Mouse (Mus musculus) kidney, adult 2 months (tissue): ENCODE measurements at regions not wholly inside any gene's neighbourhood (a gene's known extent, or its start where the extent isn't known, plus 50 kb on each side); places are given as distances from the start of the nearest gene placed in this dataset.

Experiments
- CTCF ChIP-seq: fragments of 200-500 bp; conservative IDR thresholded peaks from 2 replicates; pipeline ENCODE4 v1.5.1; 2011; ENCODE audit warnings: low read depth, mild to moderate bottlenecking, control low read depth, low read length, moderate library complexity, mixed read lengths; ENCODE audit not compliant: insufficient read depth, insufficient read length
- POLR2A ChIP-seq: fragments of 200-500 bp; IDR thresholded peaks from one replicate; pipeline ENCODE4 v1.6.1; 2011; ENCODE audit warnings: low read depth, low read length, control low read depth

DNA sequence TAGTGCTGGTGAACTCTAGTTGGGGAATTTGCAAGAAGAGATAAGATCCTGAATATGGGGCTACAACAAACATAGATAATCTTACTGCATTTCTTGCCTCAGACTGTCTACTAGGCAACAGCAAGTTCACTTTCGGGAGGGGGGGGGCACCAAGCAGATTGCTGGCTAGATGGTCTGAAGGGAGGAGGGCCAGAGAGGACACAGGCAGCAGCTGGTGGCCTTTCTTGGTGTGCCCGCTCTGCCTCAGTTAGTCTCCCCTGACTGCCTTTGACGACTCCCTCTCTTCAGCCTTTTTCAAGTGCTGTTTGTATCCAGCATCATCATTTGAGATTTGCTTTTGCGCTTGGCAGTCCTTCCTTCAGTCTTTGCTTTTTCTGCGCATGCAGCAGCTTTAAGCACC lies 242.2 kb downstream of the 1500009L16Rik start:
- no peak for TF ChIP-seq CTCF
- no peak for TF ChIP-seq POLR2A
